Mouse (Mus musculus) cerebellum, adult 8-10 months (tissue): ENCODE results near the gene Arpc5.
"Not testable (repeated sequence)": the region's sequence is repeated elsewhere in the genome, so short reads cannot be mapped to it uniquely, and the experiment has no call there.

Experiments
- DNase-seq: peaks from one replicate; pipeline ENCODE4 v3.0.0; 2022

Gene Arpc5

DNA sequence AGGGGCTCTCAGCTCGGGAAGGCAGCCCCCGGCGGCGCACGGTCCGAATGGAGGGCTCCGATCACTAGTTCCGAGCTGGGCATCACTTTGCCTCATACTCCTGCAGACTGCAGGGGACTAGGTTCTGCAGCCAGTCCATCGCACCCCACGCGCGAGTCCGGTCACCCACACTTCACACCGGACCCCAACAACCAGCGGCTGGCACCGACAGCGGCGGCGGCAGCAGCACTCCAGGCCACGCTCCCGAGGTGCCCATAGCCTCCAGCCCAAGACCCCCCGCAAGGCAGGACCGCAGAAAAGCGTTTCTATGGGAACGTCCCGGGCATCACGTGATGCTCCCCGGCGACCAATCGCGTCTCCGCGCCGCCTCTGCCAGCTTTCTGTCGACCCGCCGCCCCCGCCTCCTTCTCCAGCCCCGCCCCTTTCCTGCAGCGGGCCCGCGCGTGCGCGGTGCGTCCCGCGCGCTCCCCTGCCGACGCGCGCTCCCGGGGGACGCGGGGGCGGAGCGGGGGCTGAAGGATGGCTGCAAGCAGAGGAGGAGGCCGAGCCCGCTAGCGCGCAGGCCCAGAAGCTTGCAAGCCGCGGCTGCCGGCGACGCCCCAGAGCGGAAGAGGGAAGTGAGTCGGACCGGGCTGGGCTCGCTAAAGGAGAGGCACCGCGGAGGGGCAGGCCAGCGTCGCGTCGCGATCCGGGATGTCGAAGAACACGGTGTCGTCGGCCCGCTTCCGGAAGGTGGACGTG lies at the start of gene Arpc5, which contains the start of gene Rgl1:
Arpc5 (plus strand) TSS at position 511 of the 741 bp plus-strand sequence.
Rgl1 (minus strand) TSS at position 320 of the 741 bp plus-strand sequence.
- DNase-seq = peak; percentile 95

DNA sequence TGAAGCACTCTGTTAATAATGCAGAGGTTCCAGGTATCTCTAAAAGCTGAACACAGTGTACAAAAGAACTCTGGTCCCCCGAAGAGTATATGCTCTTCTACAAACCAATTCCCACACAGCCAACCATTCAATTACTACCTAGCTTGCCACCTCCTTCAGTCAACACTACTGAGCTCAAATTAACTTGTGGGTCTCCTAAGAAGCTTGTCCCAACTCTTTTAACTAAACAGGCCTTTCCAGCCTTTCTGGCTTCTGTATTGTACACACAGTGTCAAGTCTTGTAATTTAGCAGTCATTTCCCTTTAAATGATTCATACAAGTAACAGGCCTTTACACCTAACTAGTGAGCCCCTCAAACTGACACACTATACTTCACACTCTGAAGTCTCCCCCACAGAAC lies 49.0 kb upstream of the Arpc5 start:
- DNase-seq = no peak

DNA sequence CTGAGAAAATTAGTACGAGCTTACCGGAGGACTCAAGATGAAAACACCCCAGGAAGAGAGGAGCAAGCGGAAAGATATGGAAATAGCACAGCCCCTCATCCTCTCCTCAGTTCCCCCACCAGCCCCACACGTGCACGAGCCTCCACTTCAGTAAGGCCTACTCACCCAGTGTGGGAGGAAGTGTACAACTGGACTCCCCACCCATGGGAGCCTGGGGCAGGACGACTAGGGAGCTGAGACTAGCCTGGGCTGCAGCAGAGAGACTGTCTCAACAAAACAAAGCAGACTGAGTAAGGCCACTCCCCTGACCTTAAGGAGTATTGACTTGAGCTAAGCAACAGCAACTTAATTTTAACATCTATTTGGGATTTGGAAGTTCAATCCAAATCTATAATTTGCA lies 48.1 kb upstream of the Arpc5 start:
- no peak for DNase-seq

DNA sequence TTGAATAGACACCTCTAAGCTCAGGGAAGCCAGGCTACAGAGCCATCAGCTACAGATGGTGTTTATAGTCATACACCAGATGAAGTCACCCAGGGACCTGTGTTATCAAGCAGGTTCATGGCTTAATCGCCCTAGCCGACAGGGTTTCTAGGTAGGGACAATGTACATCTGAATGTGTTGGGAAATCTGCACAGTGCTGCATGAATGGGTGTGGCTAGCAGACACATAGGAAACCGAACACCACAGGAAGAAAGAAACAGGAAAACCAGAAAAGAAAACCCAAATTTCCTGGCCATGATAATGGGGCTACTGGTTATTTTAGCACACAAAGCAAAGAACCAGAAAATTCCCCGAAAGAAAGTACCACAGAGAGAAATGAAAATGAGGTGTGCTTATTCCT lies 45.4 kb upstream of the Arpc5 start:
- no peak for DNase-seq

DNA sequence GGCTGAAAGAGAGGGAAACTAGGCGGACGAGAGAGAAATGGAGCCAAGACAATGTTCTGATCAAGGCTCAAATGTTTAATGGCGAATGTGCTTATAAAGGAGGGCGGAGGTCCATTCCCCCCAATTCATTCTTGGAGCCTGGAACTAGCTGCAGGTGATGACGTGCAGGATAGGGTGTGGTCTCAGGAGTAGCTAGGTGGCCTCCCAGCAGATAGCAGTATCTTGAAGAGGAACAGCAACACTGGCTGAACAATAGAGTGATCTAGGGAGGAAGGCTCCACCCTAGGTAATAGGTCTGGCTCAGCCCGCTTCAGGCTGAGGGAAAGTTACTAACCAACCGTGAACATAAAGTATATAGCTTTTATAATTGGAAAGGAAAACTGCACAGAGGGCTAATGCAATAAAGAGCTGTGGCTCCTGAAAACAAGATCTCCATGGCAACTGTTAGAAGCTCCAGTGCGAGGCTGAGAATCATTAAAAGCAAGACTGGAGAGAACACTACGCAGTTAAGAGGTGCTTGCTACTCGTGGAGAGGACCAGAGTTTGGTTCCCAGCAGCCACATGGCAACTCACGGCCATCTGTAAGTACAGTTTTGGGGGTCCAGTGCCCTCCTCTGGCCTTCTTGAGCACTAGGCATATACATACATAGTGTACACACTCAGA lies 44.7 kb upstream of the Arpc5 start:
- no peak for DNase-seq

DNA sequence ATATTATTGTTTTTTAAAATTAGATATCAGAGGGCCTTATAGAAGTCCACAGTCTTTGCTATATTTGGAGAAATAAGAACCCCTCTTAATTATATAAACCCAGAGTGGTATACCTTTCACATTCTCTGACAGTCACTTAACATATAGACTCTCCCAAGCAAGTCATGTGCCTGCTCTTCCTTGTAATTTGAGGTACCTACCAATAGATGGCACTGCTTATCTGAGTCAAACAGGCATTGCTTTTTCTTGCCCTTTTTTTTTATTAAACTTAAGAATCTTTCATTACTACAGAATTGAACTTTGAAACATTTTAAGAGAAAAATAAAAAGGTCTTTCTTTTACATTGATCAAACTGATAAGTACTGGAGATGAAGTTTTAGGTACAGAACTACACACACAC lies 42.1 kb upstream of the Arpc5 start:
- no peak for DNase-seq

DNA sequence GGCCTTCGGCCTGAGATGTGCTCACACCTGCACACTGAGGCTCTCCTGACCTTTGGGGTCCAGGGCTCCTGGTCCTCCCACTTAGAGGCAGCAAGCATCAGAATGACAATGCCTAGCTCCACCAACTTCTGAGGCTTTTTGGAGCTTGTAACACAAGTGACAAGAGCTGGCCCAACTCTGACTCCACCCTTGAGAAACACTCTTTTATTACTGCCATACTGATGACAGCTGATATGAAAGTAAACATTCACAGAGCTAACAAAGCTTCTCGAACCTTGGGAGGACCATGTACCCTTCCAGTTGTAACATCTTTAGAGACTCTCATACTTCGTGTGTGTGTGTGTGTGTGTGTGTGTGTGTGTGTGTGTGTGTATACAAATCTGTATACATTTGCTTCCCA lies 40.2 kb upstream of the Arpc5 start:
- DNase-seq = no peak

DNA sequence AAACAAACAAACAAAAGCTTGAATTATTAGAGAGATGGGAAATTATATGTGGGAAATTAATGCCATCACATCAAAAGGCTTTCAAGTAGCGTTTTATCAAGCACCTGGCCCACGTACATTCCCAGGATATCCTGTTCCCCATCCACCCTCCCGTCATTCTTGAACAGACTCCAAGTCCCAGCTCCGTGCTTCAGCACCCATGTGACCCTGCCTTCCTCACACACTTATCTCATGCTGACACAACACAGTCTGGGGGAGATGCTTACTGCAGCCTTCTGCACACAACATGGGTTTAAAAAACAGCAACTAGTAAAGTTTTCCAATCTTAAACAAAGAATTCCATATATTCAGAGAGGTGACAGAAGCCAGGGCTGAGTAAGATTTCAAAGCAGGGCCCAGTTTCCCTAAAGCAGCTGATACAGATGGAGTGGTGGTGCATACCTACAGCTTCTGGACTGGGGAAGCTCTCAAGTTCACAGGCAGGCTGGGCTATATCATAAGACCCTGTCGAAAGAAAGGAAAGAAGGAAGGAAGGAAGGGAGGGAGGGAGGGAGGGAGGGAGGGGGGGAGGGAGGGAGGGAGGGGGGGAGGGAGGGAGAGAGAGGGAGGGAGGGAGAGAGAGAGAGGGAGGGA lies 38.6 kb upstream of the Arpc5 start:
- DNase-seq = no peak

DNA sequence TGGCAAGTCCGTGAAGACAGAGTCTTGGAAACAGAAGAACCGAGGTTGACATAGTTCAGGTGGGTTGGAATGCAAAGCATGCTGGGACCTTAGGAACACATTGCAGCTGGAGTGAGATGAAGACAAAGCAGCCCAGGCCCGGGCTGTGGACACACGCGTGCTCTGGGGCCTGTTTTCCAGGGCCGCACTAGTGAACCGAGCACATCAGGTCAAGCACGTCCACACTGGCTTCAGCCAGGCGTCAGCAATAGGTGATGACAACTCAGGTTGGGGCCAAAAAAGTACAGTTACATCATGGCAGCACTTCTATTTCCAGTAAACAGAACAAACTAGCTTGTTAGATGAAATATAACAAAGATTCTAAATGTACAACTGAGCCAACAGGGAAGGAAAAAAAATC lies 27.5 kb upstream of the Arpc5 start:
- no peak for DNase-seq

DNA sequence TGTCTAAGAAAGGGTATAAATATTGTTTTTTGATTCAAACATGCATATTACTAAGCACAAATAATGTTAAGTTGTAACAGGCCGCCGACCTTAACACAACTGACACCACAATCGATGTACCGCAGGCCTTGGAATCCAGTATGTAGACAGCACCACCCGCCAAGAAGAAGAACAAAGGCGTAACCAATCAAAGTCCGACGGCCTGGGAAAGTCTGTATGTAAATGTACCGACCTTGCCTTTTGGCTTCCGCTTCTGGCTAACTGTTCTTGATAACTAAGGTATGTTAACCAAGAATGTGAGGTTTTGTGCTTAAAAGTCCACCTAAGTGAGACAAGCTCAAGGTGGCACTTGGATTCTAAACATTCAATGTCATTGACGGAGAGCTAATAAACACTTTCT lies 27.0 kb upstream of the Arpc5 start:
- DNase-seq = no peak

DNA sequence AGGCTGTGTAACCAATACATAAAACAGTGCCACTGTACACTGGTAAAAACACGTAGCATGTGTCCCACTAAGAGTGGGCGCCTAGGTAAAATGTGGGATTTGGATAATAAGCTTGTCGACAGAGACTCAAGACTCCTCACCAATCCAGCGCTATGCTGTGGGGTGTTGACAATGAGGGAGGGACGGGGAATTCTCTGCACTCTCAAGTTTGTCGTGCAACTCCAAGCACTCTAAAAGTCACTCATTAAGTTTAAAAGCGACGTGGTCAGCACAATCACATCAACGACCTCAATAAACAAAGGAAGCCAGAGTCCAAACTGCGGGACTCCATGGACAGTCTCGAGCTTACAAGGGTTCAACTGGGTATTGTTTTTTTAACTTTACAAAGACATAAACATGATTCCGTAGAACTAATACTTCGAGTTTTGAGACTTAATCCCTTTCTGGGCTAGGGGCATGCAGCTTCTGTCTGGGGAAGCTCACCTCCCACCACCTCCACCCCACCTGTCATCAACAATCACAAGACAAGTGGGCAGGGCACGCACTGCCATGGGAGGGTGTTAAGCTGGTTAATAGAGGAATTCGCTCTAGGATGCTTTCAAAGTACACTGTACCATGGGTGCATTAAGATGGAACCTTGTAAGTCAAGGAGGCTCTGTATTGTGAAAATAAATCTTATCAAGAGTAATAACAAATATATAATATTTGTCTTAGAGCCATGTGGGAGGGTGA lies 23.1 kb upstream of the Arpc5 start:
- DNase-seq = no peak

DNA sequence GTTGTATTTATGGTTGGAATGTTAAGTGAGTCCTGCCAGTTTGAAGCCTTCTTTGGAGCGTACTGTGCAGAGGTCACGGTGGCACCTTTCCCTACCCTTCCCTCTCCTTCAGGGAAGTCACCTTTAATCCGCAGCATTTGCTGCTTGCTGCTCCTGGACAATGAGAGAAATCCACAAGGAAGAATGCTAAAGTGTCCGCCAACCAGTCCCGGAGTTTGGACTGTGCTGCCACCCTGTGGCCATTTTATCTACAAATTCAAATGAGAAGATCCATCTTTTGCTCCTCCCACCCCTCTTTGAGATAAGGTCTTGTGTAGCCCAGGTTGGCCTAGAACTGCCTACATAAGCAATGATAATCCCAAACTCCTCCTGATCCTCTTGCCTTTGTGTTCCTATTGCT lies 19.9 kb upstream of the Arpc5 start:
- DNase-seq = peak; percentile 79

DNA sequence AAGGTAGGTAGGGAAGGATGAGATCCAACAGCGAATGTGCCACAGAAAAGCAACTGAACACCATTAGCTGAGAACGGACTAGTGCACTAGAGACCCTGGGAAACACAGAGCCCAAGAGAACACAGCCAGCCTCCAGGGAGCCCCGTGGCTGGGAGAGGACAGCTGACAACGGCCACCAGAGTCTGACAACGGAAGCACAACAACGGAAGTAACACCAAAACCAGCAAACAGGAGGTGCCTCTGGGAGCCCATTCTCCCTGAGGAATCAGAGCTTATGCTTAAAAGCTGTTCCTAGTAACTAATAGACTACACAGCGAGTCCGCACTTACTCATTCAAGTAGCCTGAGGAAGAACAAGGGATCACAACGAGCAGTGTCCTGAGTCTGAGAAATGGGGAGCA lies 17.1 kb upstream of the Arpc5 start:
- DNase-seq = no peak

DNA sequence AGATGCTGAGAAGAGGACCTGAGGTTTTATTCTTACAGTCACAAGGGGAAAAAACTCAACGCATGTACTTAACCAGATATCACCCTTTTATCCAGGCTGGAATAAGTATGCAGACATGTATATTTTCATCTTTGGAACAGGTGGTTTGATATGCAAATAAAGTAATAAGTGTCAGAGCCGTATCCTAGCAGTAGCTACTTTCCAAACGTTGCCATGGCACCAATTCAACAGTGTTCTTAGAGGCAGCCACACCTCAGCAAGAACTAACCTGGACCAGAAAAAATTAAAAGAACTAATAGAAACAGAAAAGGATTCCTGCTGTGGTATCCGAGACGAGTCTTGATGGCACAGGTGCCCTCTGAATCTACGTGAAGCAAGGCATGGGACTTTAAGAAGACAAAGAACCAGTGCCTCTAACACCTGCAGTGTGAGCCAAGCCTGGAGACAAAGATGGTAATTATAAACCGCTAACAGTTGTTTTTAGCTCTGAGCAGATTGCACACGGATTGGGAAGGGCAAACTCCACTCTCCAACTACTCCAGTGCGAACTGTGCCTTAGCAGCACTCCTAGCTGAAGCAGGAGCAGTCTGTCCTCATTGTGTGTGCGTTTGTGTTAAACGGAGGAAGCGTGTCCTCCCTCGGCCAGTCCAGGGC lies 15.9 kb upstream of the Arpc5 start, which contains the start of gene Apobec4:
Apobec4 (plus strand) TSS at position 240 of the 654 bp plus-strand sequence.
- DNase-seq = no peak

DNA sequence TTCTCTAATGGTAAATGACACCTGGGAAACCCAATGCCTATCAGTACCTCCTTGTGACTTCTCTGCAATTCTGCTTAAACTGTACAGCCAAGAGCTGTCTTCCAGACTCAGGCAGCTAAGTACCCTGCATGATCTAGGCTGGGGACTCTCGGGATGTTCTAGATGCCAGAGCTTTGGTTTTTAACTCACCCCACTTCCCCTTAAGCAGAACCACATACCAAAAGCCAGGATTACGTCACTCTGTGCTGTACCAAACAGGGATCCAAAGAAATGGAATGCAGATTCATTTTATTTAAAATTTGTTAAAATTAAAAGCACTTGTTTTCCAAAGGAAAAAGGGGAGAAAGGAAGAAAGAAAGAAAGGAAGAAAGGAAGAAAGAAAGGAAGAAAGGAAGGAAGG lies 4.6 kb upstream of the Arpc5 start:
- no peak for DNase-seq

DNA sequence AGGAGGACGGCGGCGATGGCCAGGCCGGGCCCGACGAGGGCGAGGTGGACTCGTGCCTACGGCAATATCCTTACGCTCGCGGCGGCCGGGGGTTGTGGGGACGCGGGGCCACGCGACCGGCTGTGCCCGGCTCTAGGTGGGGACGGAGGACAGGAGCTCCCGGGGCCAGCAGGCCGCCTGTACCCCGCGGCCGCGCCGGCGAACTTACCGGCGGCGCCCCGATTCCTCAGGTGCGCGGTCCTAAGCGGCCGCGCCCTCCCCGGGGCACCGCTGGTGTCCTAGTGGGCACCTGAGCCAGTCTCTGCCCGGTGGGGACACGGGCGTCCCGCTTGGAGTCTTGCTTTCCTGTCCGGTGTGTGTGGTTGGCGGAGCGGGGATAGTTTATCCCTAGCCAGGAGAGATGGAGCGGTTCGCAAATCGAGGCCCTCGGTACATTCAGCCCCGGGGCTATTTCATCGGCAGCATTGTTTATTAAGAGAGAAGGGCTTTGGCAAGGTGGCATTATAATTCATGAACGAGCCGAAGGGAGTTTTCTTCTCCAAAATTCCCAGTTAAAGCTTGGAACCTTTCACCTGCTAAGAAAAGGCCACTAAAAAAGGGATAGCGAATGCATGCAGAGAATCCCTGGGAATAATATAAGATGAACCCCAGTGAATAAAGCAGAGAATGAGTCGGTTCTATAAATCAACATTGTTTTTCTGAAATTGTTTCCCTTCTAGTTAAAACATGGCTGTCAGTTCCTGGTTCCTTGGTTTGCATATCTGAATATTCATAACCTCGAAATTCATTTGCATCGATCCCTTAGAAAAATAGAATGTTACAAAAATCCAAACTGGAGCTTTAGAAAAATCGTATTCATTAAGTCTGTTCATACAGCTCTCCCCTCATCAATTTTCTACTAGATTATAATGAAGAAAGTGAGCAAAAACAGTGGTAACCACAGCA lies 734 bp downstream of the Arpc5 start:
- peak; percentile 47 for DNase-seq

DNA sequence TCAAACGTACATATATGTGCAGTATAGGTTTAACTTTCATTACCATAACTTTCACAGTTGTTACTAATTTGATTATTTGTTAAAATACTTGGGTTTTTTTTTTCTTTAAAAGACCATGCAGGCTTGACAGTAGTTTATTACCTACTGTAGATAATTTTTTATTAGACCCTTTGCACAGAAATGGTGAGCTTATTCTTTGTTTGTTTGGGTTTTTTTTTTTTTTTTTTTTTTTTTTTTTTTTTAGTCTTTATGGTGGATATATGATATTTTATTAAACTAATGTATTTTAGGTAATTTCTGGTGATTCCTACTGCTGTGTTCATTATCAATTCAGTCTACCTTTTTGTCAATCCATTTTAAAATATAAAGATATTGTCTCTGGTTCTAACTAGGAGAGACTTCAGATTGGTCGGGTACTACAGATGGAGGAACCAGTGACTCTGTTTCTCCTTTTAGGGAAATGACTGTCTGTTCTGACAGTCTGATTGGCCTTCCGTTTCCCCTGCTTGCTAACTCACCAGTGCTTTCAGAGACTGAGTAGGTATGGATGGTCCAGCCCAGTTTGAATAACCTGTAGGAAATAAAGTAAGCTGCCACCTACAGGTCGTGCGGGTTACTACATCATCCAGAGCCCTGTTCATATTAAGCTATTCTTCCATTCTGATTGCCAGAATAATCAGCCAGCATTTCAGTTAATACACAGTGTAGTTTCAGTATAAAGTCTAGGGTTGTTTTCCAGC lies 1.6 kb downstream of the Arpc5 start:
- peak; percentile 88 for DNase-seq

DNA sequence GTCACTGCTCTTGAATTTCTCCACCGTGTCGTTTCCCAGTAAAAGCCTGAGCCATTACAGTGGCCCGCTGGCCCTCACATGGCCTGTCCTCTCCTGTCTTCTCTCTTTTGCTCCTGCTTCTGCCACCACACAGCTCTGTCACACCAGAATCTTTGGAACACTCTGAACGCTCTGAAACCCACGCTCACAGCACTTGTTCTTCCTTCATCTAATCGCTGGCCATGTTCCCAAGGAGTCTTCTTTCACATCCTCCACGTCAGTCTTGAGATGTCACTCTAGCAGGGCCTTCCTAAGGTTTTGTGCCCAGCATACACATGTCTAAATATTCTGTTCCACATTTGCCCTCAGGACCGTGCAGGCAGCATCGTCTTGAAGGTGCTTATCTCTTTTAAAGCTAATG lies 4.7 kb downstream of the Arpc5 start:
- DNase-seq = no peak

DNA sequence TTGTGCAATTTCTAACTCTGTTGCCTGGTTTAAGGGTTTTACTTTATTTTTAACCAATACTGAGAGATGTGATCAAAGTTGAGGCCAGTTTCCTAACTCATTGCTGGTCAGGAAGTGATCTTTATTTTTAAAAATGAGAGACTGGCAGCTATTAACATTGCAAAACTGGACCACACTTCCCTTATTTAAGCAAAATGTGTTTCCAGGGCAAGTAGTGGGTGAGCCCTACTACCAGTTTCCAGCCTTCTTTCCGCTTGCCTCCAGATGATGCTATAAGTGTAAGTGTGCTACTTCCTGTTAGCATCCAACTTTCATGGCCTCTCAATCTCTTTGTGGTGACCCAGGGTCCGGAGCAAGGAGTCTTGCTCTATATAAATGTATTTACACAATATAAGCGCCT lies 8.3 kb downstream of the Arpc5 start:
- not testable (repeated sequence) for DNase-seq

DNA sequence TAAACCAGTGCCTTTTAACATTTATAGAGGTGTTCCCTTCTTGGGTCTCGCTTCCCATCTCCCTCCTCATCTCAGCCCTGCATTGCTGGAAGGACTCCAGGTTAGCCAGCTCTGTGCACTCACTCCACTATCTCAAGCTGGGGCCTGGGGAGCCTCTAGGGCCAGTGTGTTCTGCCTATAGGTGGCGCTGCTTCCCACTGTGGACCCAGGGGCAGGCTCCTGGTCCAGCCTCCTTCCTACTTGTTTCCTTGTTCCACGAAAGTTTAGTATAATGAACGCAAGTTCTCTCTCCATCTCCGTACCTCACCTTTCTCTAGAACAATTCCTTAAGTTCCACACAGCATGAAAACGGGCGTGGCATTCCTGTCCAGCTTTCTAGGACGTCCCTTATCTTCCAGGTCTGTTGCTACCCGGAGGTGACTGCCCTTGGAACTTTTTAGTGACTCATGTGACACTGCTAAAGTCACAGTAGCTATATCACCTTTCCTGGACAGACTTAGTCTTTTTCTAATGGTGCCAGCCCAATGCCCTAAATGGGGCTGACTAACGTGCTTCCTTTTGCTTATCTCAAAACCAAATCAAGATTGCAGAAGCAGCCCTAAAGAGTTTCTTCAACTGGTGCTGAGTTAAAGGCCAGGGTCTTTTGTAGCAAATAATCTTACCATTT lies 12.9 kb downstream of the Arpc5 start:
- peak; percentile 28 for DNase-seq
